Mouse (Mus musculus): ENCODE measurements around the gene Unc13b.

GRCm38 (mm10) chr4:43245776-43246175 is 187.0 kb downstream of the Unc13b start:
- TF ChIP-seq CTCF (IDR thresholded peaks at IDR 0.05; ENCODE audit: control insufficient read depth, insufficient read depth, insufficient replicate concordance, low read depth, low read length) (no peak), POLR2A (IDR thresholded peaks at IDR 0.05; ENCODE audit: control insufficient read depth, low read depth, low read length) (no peak)

All from testis, adult 2 months (tissue).